ENCODE assay signal across 8 mouse cellular contexts in the genomic region with DNA sequence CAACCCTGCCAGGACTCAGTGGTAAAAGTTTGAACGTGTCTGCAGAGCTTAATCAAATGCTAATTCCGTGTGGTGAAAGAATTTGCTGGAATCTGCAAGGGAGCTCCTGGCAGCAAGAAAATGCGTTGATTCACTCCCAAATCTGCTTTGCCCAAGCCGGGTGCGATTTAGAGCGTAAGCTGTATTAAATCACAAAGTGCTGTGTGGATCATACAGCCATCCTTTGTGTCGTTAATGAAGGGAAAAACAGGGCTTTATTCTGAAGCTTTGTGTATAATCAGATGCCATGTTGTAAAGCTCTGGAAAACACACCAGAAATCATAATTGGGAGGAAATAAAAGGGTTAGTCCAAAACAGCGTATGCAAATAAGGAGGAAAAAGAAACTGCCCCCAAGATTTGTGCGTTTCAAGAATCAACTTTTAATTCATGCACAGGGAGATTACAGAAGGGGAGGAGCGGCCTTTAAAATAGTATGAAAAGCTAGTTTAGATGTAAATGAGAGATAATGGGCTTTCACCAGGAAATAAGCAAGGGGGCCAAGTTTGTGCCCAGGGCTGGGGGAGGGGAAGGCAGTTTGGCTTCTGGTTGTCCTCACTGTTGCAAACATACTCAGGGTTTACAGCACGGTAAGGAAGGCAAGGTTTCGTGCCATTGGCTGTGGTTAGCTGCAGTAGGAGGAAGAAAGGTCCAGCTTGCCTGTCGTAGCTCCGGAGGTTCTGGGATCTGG.
DNase-seq lines count a peak whose midpoint lies in the region; ATAC-seq and TF ChIP-seq lines count a peak whose summit lies in the region.

No protein-coding gene starts in this region.

- H3K9me3 ChIP-seq in heart, embryonic 12.5 days (replicated peaks) = no peaks in the 10 kb centered on the region; the same call in 1 of the 2 replicates
- H3K9me3 ChIP-seq in MEL (replicated peaks; ENCODE audit: insufficient read depth, low read length) = no peaks in the 10 kb centered on the region
- no peaks in the 10 kb centered on the region for H3K9me3 ChIP-seq in hindbrain, embryonic 14.5 days (ENCODE audit: control insufficient read depth, low read length)
- no peaks in the 10 kb centered on the region for H3K9me3 ChIP-seq in limb, embryonic 12.5 days
- H3K9me3 ChIP-seq in stomach, embryonic 15.5 days = no peaks in the 10 kb centered on the region

- H3K9ac ChIP-seq in heart, embryonic 12.5 days = no peak overlapping the region
- no peak overlapping the region for H3K9ac ChIP-seq in heart, adult 2 months (ENCODE audit: low read depth, low read length)
- H3K9ac ChIP-seq in MEL (ENCODE audit: control insufficient read depth, low read depth, low read length, poor library complexity, severe bottlenecking) = peak overlapping the region; percentile 18; the same call in 1 of the 2 replicates
- no peak overlapping the region for H3K9ac ChIP-seq in hindbrain, embryonic 14.5 days
- 0 out of 2 replicates have a peak overlapping the region, but pooled peaks have one; percentile 18 for H3K9ac ChIP-seq in limb, embryonic 12.5 days (replicated peaks)
- H3K9ac ChIP-seq in stomach, embryonic 15.5 days = no peak overlapping the region

- H3K4me1 ChIP-seq in heart, embryonic 12.5 days (replicated peaks) = 0 out of 2 replicates have a peak, but pooled peaks cover 3% of the 10 kb centered on the region
- H3K4me1 ChIP-seq in heart, adult 2 months (ENCODE audit: control insufficient read depth, insufficient read depth, low read length) = no peaks in the 10 kb centered on the region
- H3K4me1 ChIP-seq in MEL (ENCODE audit: control insufficient read depth in 1 of 2, insufficient read depth in 2 of 2, low read length in 2 of 2) = peaks cover 0 to 14% of the 10 kb centered on the region in 2 experiments; a peak in 2 of 4 replicates
- H3K4me1 ChIP-seq in hindbrain, embryonic 14.5 days (replicated peaks; ENCODE audit: control insufficient read depth, insufficient read depth, low read length) = 0 out of 2 replicates have a peak, but pooled peaks cover 5% of the 10 kb centered on the region
- H3K4me1 ChIP-seq in limb, embryonic 12.5 days (replicated peaks) = 0 out of 2 replicates have a peak, but pooled peaks cover 3% of the 10 kb centered on the region
- H3K4me1 ChIP-seq in stomach, embryonic 15.5 days = no peaks in the 10 kb centered on the region

- no peaks in the 10 kb centered on the region for H3K36me3 ChIP-seq in heart, embryonic 12.5 days
- H3K36me3 ChIP-seq in heart, adult 2 months (ENCODE audit: control insufficient read depth, insufficient read depth, low read length) = no peaks in the 10 kb centered on the region
- peaks cover 0 to 7% of the 10 kb centered on the region in 2 experiments; a peak in 2 of 4 replicates for H3K36me3 ChIP-seq in MEL (ENCODE audit: control insufficient read depth in 1 of 2, insufficient read depth in 2 of 2, low read length in 2 of 2)
- H3K36me3 ChIP-seq in hindbrain, embryonic 14.5 days (replicated peaks; ENCODE audit: control insufficient read depth, insufficient read depth) = no peaks in the 10 kb centered on the region
- no peaks in the 10 kb centered on the region for H3K36me3 ChIP-seq in limb, embryonic 12.5 days
- H3K36me3 ChIP-seq in stomach, embryonic 15.5 days = no peaks in the 10 kb centered on the region

- no peak for TF ChIP-seq EP300 in heart, adult 2 months (IDR thresholded peaks at IDR 0.05; ENCODE audit: insufficient read depth, low read depth, low read length)
- TF ChIP-seq EP300 in MEL (IDR thresholded peaks at IDR 0.05; ENCODE audit: low read depth in 1 of 2, low read length in 2 of 2) = no peak

- 24% methylated on average over 14 of the region's 14 CpGs for WGBS in heart, embryonic 12.5 days
- WGBS in heart, adult 2 months = 41% methylated on average over 14 of the region's 14 CpGs
- 16% methylated on average over 14 of the region's 14 CpGs for WGBS in hindbrain, embryonic 14.5 days
- 14% methylated on average over 14 of the region's 14 CpGs for WGBS in limb, embryonic 12.5 days
- WGBS in stomach, embryonic 15.5 days = 27% methylated on average over 14 of the region's 14 CpGs

- no peak for DNase-seq in heart, adult 2 months
- peak; percentile 55 for DNase-seq in MEL (ENCODE audit: low read depth, low spot score)
- DNase-seq in hindbrain, embryonic 14.5 days (ENCODE audit: low spot score) = peak; percentile 30
- no peak for DNase-seq in right cerebral cortex, postnatal 25 days
- no peak for DNase-seq in cerebellum, postnatal 36 days

- 0 out of 2 replicates have a peak, but pooled peaks cover 1% of the 10 kb centered on the region for H3K27me3 ChIP-seq in heart, embryonic 12.5 days (replicated peaks)
- no peaks in the 10 kb centered on the region for H3K27me3 ChIP-seq in heart, adult 2 months (ENCODE audit: control insufficient read depth, insufficient read depth, low read length)
- peaks cover 0 to 1% of the 10 kb centered on the region in 2 experiments; a peak in 1 of 4 replicates for H3K27me3 ChIP-seq in MEL (ENCODE audit: control insufficient read depth in 1 of 2, insufficient read depth in 2 of 2, low read length in 2 of 2)
- no peaks in the 10 kb centered on the region; the same call in 1 of the 2 replicates for H3K27me3 ChIP-seq in hindbrain, embryonic 14.5 days (ENCODE audit: control insufficient read depth, insufficient read depth, low read length)
- H3K27me3 ChIP-seq in limb, embryonic 12.5 days = peaks cover 26% of the 10 kb centered on the region
- H3K27me3 ChIP-seq in stomach, embryonic 15.5 days (replicated peaks) = no peaks in the 10 kb centered on the region

- H3K79me2 ChIP-seq in heart, adult 2 months (replicated peaks; ENCODE audit: control insufficient read depth, insufficient read depth, low read length) = no peaks in the 10 kb centered on the region
- no peaks in the 10 kb centered on the region for H3K79me2 ChIP-seq in MEL (ENCODE audit: control insufficient read depth, insufficient read depth, low read length, poor library complexity)

- no peak for TF ChIP-seq RAD21 in MEL (IDR thresholded peaks at IDR 0.05; ENCODE audit: low read depth, low read length)

- no peak overlapping the region for H3K27ac ChIP-seq in heart, embryonic 12.5 days (ENCODE audit: poor library complexity, severe bottlenecking)
- H3K27ac ChIP-seq in heart, adult 2 months = no peak overlapping the region
- no peak overlapping the region for H3K27ac ChIP-seq in MEL (ENCODE audit: control insufficient read depth, low read depth, low read length)
- H3K27ac ChIP-seq in hindbrain, embryonic 14.5 days = peak overlapping the region; percentile 45; the same call in 1 of the 2 replicates
- H3K27ac ChIP-seq in limb, embryonic 12.5 days = no peak overlapping the region
- no peak overlapping the region for H3K27ac ChIP-seq in stomach, embryonic 15.5 days

- intact Hi-C loops in heart, adult 2 months (cut with DNase I) = loop anchor here (5.0 to 10.0 kb wide), 2 partner anchors 173 to 621 kb away; no protein-coding TSS in a partner anchor

- H3K4me2 ChIP-seq in heart, embryonic 12.5 days = peak overlapping the region; percentile 60
- peak overlapping the region; percentile 44 for H3K4me2 ChIP-seq in hindbrain, embryonic 14.5 days (replicated peaks)
- H3K4me2 ChIP-seq in limb, embryonic 12.5 days = peak overlapping the region; percentile 49
- peak overlapping the region; percentile 47 for H3K4me2 ChIP-seq in stomach, embryonic 15.5 days

- ATAC-seq in heart, embryonic 12.5 days (ENCODE audit: insufficient number of reproducible peaks, low FRiP score) = no peak
- peak; percentile 51; the same call in 1 of the 2 replicates for ATAC-seq in hindbrain, embryonic 14.5 days (ENCODE audit: low FRiP score)
- no peak for ATAC-seq in limb, embryonic 12.5 days (ENCODE audit: insufficient number of reproducible peaks, insufficient read depth, low FRiP score, low TSS enrichment, low read depth)
- ATAC-seq in stomach, embryonic 15.5 days (ENCODE audit: insufficient read depth, low FRiP score, low read depth) = no peak

- no peak for TF ChIP-seq CTCF in heart, adult 2 months (IDR thresholded peaks at IDR 0.05)
- TF ChIP-seq CTCF in MEL (IDR thresholded peaks at IDR 0.05 in 2 of 3, conservative IDR thresholded peaks at IDR 0.05 in 1 of 3; ENCODE audit: control insufficient read depth in 1 of 3, insufficient read depth in 1 of 3, low read depth in 2 of 3, low read length in 3 of 3, poor library complexity in 1 of 3, severe bottlenecking in 1 of 3) = no peak

- TF ChIP-seq POLR2A in heart, adult 2 months (IDR thresholded peaks at IDR 0.05; ENCODE audit: insufficient read depth, low read depth, low read length) = no peak
- no peak for TF ChIP-seq POLR2A in MEL (IDR thresholded peaks at IDR 0.05; ENCODE audit: control insufficient read depth in 1 of 2, insufficient read depth in 1 of 2, low read depth in 1 of 2, low read length in 2 of 2, poor library complexity in 1 of 2)

- H3K4me3 ChIP-seq in heart, embryonic 12.5 days = peak overlapping the region; percentile 13; the same call in 1 of the 2 replicates
- no peak overlapping the region for H3K4me3 ChIP-seq in heart, adult 2 months
- H3K4me3 ChIP-seq in MEL (ENCODE audit: control insufficient read depth in 1 of 2, insufficient read depth in 1 of 2, low read depth in 2 of 2, low read length in 2 of 2) = peak overlapping the region; percentile 38 to 42
- H3K4me3 ChIP-seq in hindbrain, embryonic 14.5 days (replicated peaks; ENCODE audit: low read length) = 0 out of 2 replicates have a peak overlapping the region, but pooled peaks have one; percentile 1
- peak overlapping the region; percentile 13; the same call in 1 of the 2 replicates for H3K4me3 ChIP-seq in limb, embryonic 12.5 days (replicated peaks)
- H3K4me3 ChIP-seq in stomach, embryonic 15.5 days (replicated peaks) = no peak overlapping the region

TF ChIP-seq in MEL, 35 proteins besides CTCF, POLR2A, EP300 and RAD21:
- TF ChIP-seq RCOR1 (IDR thresholded peaks at IDR 0.05; ENCODE audit: low read depth, low read length) (no peak), SMC3 (IDR thresholded peaks at IDR 0.05; ENCODE audit: low read depth, low read length) (0 out of 2 replicates have a peak, but pooled peaks have one; percentile 2), GATA1 (IDR thresholded peaks at IDR 0.05; ENCODE audit: low read depth, low read length) (0 out of 2 replicates have a peak, but pooled peaks have one; percentile 5), CHD1 (IDR thresholded peaks at IDR 0.05; ENCODE audit: low read depth, low read length) (no peak)

Comparison
In these comparisons a context has a peak if more than half of its experiments do, and no peak if none do; other contexts are left out.
1. H3K4me3 ChIP-seq: peak in heart, embryonic 12.5 days (single experiment), MEL (2 of 2), hindbrain, embryonic 14.5 days (single experiment) and limb, embryonic 12.5 days (single experiment); none in heart, adult 2 months (single experiment) and stomach, embryonic 15.5 days (single experiment).
2. H3K9ac ChIP-seq: peak in MEL (single experiment) and limb, embryonic 12.5 days (single experiment); none in heart, embryonic 12.5 days (single experiment), heart, adult 2 months (single experiment), hindbrain, embryonic 14.5 days (single experiment) and stomach, embryonic 15.5 days (single experiment).
3. DNase-seq: peak in MEL (single experiment) and hindbrain, embryonic 14.5 days (single experiment); none in heart, adult 2 months (0 of 2), right cerebral cortex, postnatal 25 days (single experiment) and cerebellum, postnatal 36 days (0 of 2).
4. Peak in every context shown above with its lines, with median percentiles within 50 percentile points of each other: H3K4me2 ChIP-seq.